Mouse (Mus musculus): ENCODE results near the gene Umod.

The Umod gene

GRCm38 (mm10) chr7:119479256-119479655, at the start of gene Umod:
Gene Umod, minus strand, starts transcription at chr7:119479282.
- DNase-seq (ENCODE audit: inconsistent age in 2 of 2, low spot score in 1 of 2) = no peak

- no peak for DNase-seq (ENCODE audit: inconsistent age in 2 of 2, low spot score in 1 of 2)
These were observed 49.5 kb upstream of the Umod start for GRCm38 (mm10) chr7:119528617-119529016.

DNA sequence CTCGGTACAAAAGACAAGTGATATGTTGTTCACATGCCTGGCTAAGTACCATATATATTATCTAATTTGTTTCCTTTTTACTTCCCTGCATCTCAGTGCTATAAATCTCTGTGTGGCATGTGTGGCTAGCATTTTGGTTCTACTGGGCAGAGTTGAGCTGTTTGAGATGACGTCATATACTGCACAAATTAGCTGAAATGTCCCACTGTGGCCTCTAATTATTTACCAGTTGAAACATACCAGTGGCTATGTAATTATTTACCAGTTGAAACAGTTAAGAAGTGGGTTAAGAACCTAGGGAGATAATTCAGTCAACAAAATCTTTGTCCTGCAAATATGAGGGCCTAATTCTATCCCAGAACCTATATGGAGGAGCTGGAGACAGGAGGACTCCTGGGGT, 48.5 kb upstream of the Umod start:
- no peak for DNase-seq (ENCODE audit: inconsistent age in 2 of 2, low spot score in 1 of 2)

GRCm38 (mm10) chr7:119527135-119527534, 48.1 kb upstream of the Umod start:
- no peak for DNase-seq (ENCODE audit: inconsistent age in 2 of 2, low spot score in 1 of 2)

GRCm38 (mm10) chr7:119526486-119526885, 47.4 kb upstream of the Umod start:
- DNase-seq (ENCODE audit: inconsistent age in 2 of 2, low spot score in 1 of 2) = no peak

DNA sequence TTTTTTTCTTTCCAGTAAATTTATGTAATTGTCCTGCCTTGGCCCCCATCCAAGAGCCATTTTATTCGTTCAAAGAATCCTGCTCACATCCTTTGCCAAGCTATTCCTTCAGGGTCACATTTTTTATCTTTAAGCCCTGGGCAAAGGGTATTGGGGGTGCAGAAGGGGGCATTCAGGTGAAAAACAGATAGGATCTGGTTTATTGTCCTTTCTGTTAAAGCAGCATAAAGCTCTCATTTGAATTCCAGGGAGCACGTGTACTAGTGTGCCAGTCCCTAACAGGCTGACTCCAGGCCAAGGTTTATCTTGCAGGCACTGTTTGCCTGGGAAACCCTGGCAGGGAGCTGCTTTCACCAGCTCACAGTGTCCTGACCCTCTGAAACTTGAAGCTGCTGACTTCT, 46.8 kb upstream of the Umod start:
- DNase-seq (ENCODE audit: inconsistent age in 2 of 2, low spot score in 1 of 2) = peak; percentile 75 to 91

DNA sequence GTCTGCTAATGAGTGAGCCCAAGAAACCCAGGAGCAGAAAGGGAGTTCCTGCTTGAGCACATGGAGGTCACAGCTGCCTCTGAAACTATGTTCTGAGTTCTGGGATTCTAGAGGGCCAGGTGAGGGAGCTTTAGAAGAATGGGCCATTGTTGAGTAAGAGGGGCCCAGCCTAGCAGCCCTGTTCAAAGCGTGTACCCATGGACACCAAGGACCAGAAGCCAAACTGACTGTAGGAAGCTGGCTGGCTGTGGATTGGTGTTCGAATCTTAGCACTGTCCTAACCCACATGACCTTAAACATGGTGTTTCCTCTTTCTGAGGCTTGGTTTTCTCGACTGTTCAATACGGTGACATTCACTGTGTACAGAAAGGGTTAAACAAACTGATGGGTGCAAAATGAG, 44.3 kb upstream of the Umod start, which contains the start of gene Pdilt:
Gene Pdilt, minus strand, starts transcription at position 101 of the 400 bp plus-strand sequence.
- DNase-seq (ENCODE audit: inconsistent age in 2 of 2, low spot score in 1 of 2) = peak in 1 of 2 experiments; percentile 46

DNA sequence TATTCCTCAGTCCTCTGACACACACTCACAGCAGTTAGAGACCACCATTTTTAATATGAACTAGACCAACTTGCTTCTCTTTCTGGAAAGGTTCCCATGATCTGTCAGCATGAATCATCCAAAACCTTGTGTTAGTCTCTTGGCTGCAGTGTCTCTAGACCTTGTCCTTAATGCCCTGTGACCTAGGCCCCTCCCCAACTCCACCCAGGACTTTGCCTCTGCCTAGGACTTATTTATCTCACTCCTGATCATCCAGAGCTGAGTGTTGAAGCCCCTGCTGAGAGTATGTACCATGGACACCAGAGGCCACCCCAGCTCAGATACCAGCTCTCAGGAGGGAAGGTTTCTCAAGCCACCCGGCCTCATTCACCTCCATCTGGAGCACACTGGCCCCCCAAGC, 43.3 kb upstream of the Umod start:
- DNase-seq (ENCODE audit: inconsistent age in 2 of 2, low spot score in 1 of 2) = peak; percentile 51 to 89

- DNase-seq (ENCODE audit: inconsistent age in 2 of 2, low spot score in 1 of 2) = no peak
These were observed 42.7 kb upstream of the Umod start for GRCm38 (mm10) chr7:119521816-119522215.

DNA sequence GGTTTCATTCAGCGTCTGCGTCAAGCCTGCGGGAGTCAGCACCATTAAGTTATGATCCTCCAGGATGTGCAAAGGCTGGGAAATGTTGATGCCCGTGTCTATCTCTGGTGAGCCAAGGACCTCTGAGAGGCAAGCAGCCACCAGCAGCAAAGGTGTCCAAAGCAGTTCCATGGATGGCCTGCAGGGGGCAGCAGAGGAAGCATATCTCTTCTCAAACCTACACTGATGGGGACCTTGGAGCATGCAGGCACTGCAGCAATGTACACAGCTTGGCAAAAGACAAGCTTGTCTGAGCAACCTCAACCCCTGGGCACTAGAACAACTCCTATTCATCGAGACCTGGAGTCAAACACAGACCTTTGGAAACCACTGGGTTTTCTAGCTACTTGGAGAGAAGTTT, 40.6 kb upstream of the Umod start:
- peak; percentile 80 to 96 for DNase-seq (ENCODE audit: inconsistent age in 2 of 2, low spot score in 1 of 2)

DNA sequence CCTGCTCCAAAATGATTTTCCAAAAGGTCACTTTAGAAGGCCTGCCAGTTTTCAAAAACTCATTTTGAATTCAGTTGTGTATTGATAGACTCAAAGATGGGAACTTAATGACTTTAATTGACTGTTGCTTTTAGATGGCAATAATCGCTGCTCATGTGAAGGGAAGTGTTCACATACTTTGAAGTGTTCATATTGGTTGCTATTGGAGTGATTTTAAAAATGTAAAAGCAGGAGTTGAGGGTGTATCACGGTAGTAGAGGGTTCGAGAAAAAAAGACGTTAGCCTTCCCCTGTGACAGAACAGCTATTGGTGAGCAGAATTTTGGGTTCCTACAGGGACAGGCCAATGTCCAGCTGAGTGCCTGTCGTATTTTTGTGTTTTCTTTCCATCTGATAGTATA, 40.1 kb upstream of the Umod start, which contains the start of gene Acsm5:
Gene Acsm5, plus strand, starts transcription at position 301 of the 400 bp plus-strand sequence.
- DNase-seq (ENCODE audit: inconsistent age in 2 of 2, low spot score in 1 of 2) = no peak

DNA sequence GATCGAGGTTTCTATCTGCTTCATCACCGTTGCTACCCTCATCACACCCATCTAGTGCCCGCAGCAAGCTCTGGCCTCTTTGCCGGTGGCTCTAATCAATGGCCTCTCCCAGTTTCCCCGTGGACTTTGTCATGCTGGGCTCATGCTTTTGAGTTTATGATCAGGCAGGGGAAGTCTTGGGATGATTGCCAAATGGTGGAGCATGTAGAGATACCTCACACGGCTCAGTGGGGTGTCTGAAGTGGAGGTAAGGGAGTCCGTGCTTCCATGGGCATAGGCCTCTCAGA, 37.1 kb upstream of the Umod start:
- no peak for DNase-seq (ENCODE audit: inconsistent age in 2 of 2, low spot score in 1 of 2)

DNA sequence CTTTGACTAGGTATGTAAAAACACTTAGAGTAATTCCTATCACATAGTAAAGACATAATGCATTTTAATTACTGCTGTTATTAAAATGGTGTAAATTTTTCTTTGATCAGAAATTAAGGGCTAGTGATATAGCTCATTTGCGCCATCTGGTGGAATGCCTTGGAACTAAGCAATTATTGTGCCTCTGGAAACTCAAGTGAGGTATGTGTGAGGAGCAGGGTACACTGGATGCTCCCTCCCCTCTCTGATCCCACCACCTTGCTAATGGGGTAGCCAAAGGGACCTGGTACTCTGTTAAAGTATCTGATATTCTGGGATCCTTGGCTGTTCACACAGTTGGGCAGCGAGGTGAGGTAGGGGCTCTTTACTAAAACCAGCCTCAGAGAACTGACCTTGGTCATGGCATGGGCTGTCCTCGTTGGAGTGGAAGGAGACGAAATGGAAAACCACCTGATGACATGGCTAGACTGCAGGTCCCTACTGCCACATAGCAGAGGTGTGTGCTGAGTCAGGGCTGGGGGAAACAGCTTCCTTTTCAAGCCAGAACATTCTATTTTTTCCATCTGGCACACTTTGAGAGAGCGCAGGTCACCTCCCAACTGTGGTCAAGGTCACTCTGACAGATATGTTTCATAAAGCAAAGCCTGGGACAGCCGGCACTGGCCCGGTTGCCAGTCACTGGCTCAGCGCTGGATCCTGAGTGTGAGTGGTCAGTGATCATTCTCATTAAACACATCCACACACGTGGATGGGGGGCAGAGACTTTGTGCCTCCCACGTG, 36.6 kb upstream of the Umod start:
- DNase-seq (ENCODE audit: inconsistent age in 2 of 2, low spot score in 1 of 2) = peak; percentile 34 to 77

- peak; percentile 41 to 83 for DNase-seq (ENCODE audit: inconsistent age in 2 of 2, low spot score in 1 of 2)
These were observed 34.0 kb upstream of the Umod start for GRCm38 (mm10) chr7:119513056-119513455.

- no peak for DNase-seq (ENCODE audit: inconsistent age in 2 of 2, low spot score in 1 of 2)
These were observed 32.1 kb upstream of the Umod start for GRCm38 (mm10) chr7:119511143-119511542.

DNA sequence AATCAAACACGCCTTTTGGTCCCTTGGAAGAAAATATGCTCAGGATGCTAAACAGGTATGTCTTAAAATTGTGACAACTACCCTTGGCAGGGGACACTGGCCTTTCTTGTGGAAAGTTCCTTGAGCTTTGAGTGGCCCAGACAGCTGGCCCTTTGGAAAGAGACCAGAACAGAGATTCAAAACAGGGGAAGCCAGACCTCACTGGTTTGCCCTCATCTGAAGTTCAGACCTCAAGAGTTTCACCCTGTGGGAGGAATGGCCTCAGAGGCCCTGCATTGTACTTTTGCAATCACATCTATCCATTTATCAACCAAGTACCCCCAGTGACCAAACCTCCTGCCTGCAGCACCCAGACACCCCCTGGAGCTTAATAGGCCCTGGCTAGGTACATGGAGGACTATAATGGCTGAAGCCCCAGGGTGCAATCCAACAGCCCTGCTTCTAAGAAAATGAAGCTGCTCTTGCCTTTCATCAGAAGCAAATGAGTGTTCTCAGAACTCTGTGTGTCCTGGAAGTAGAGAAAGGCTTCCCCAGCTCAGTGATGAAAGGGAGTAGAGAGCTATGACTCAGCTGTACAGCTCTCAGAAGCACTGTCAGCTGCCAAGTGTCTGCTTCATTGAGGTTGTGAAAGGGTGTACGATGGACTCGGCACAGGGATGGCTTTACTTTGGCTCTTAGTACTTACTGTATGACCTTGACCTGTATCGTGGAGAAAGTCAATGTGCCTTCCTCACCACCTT, 11.1 kb upstream of the Umod start:
- peak; percentile 15 to 75 for DNase-seq (ENCODE audit: inconsistent age in 2 of 2, low spot score in 1 of 2)

GRCm38 (mm10) chr7:119486683-119487082, 7.6 kb upstream of the Umod start:
- no peak for DNase-seq (ENCODE audit: inconsistent age in 2 of 2, low spot score in 1 of 2)

DNA sequence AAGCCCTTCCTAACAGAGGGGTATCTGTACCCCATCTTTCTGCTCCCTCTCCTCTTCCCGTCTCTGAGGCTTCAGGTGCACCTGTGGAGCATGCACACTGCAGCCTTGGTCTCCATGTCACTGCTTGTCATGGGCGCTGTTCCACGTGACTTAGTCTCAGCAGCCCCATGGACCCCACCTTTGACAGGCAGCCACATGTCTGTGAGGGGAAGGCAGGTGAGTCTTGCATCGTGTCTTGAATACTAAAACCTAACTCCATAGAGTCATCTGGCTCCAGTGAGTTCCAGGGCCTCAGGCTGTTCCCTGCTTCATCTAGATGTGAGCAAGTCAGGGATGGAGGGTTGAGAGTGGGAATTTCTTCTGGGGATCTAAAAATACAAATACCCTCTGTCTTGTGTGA, 5.1 kb upstream of the Umod start:
- DNase-seq (ENCODE audit: inconsistent age in 2 of 2, low spot score in 1 of 2) = no peak

- no peak for DNase-seq (ENCODE audit: inconsistent age in 2 of 2, low spot score in 1 of 2)
These were observed 2.3 kb downstream of the Umod start for GRCm38 (mm10) chr7:119476500-119477389.

DNA sequence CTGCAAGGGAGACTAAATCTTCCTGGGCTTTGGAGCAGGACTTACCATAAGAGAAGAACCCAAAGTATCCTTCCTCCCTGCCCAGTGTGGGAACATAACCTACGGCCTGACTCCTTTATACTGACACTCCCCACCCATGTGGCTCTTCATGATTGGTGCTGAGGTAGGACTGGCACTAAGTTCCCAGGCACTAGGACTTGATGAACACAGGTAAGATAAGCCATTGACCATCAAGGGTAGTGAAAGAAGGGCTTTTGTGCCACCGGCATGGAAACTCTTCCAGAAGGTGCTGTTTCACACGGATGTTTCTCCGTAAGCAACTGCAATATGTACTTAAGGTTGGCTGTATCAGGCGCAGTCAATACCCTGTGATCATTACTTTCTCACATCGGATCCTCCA, 19.9 kb downstream of the Umod start, which contains the start of gene Gp2:
Gene Gp2, minus strand, starts transcription at position 101 of the 400 bp plus-strand sequence.
- DNase-seq (ENCODE audit: inconsistent age in 2 of 2, low spot score in 1 of 2) = no peak

GRCm38 (mm10) chr7:119454192-119454591, 24.9 kb downstream of the Umod start:
- DNase-seq (ENCODE audit: inconsistent age in 2 of 2, low spot score in 1 of 2) = no peak

Data from adrenal gland, adult (tissue).